9 mouse cellular contexts compared by ENCODE assay signal in the genomic region with DNA sequence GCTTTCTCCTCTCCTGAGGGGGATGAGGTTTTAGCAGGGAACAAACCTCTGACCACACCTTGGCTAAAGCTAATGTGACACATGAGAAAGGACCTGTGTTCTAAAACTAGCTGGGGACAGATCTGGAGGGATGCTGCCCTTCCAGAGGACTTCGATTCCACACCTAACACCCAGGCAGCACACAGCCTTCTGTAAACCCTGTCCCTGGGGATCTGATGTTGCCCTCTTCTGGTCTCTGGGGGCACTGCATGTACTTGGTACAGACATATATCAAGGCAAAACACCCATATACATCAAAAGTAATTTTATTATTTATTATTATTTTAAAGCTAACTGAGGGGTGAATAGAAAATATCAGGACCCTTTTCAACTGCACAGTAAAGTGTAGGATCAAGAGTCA.
DNase-seq lines count a peak whose midpoint lies in the region; ATAC-seq and TF ChIP-seq lines count a peak whose summit lies in the region.
"Had no signal": no experiment of that assay in that cellular context is flagged by ENCODE, and none has a peak within 500 bp of the region (broad histone marks: within the 10 kb centered on the region; RNA-seq: fewer than 3 reads in every experiment).

No protein-coding gene starts in this region.

- H3K27ac ChIP-seq in kidney, adult 2 months (ENCODE audit: insufficient read depth, low read depth, low read length): no peak overlapping the region
- no peak overlapping the region for H3K27ac ChIP-seq in kidney, embryonic 14.5 days (ENCODE audit: low read depth, low read length)
- no peak overlapping the region for H3K27ac ChIP-seq in forebrain, embryonic 14.5 days (ENCODE audit: low read depth, low read length)
- H3K27ac ChIP-seq in liver, embryonic 14.5 days: no peak overlapping the region
- H3K27ac ChIP-seq: limb, embryonic 13.5 days had no signal

- no peak for TF ChIP-seq EP300 in liver, embryonic 14.5 days (IDR thresholded peaks at IDR 0.05; ENCODE audit: low read depth)

- peak; percentile 71 for TF ChIP-seq CTCF in kidney, adult 2 months (conservative IDR thresholded peaks at IDR 0.05; ENCODE audit: insufficient read depth, insufficient read length, low read depth, low read length)
- peak; percentile 25 for TF ChIP-seq CTCF in C2C12 (IDR thresholded peaks at IDR 0.05; ENCODE audit: control insufficient read depth, insufficient read depth, insufficient read length)
- TF ChIP-seq CTCF in Patski (IDR thresholded peaks at IDR 0.05): peak; percentile 95
- peak; percentile 58 for TF ChIP-seq CTCF in liver, embryonic 14.5 days (IDR thresholded peaks at IDR 0.05; ENCODE audit: low read depth)

- no peak overlapping the region for H3K9ac ChIP-seq in kidney, embryonic 14.5 days (ENCODE audit: low read depth, low read length)
- H3K9ac ChIP-seq in forebrain, embryonic 14.5 days (ENCODE audit: low read length): no peak overlapping the region
- H3K9ac ChIP-seq in liver, embryonic 14.5 days (replicated peaks): no peak overlapping the region
- H3K9ac ChIP-seq: limb, embryonic 13.5 days had no signal

- WGBS in kidney, adult 2 months: 63% methylated on average over 1 of the region's 1 CpGs
- WGBS in kidney, embryonic 14.5 days: 57% methylated on average over 1 of the region's 1 CpGs
- 46% methylated on average over 1 of the region's 1 CpGs for WGBS in forebrain, embryonic 14.5 days
- WGBS in liver, embryonic 14.5 days (ENCODE audit: insufficient replicate concordance): 32% methylated on average over 1 of the region's 1 CpGs

- H3K4me3 ChIP-seq in kidney, adult 2 months (ENCODE audit: insufficient read depth, low read depth, low read length): no peak overlapping the region
- no peak overlapping the region for H3K4me3 ChIP-seq in kidney, embryonic 14.5 days (ENCODE audit: low read length)
- H3K4me3 ChIP-seq in C2C12 (ENCODE audit: insufficient read depth, poor library complexity, severe bottlenecking): no peak overlapping the region
- H3K4me3 ChIP-seq in forebrain, embryonic 14.5 days (ENCODE audit: low read depth, low read length): no peak overlapping the region
- no peak overlapping the region for H3K4me3 ChIP-seq in liver, embryonic 14.5 days (ENCODE audit: insufficient read depth in 1 of 2, low read depth in 2 of 2, low read length in 2 of 2)
- H3K4me3 ChIP-seq: erythroblast, embryonic 14.5 days; limb, embryonic 13.5 days had no signal

- no peaks in the 10 kb centered on the region for H3K27me3 ChIP-seq in kidney, adult 2 months (replicated peaks; ENCODE audit: control insufficient read depth, insufficient read depth, low read length)
- H3K27me3 ChIP-seq in kidney, embryonic 14.5 days (ENCODE audit: control insufficient read depth, insufficient read depth, low read length): no peaks in the 10 kb centered on the region
- no peaks in the 10 kb centered on the region for H3K27me3 ChIP-seq in C2C12 (ENCODE audit: control insufficient read depth, insufficient read depth, insufficient read length)
- H3K27me3 ChIP-seq in Patski: peaks cover 28% of the 10 kb centered on the region
- H3K27me3 ChIP-seq in forebrain, embryonic 14.5 days (replicated peaks; ENCODE audit: control insufficient read depth, insufficient read depth, low read length): no peaks in the 10 kb centered on the region
- H3K27me3 ChIP-seq in liver, embryonic 14.5 days (ENCODE audit: control insufficient read depth, insufficient read depth, low read length): no peaks in the 10 kb centered on the region
- H3K27me3 ChIP-seq: limb, embryonic 13.5 days had no signal

- no peaks in the 10 kb centered on the region for H3K79me3 ChIP-seq in C2C12 (ENCODE audit: low read depth)

- no peaks in the 10 kb centered on the region for H3K9me3 ChIP-seq in kidney, embryonic 14.5 days (ENCODE audit: control insufficient read depth, low read length)
- H3K9me3 ChIP-seq in forebrain, embryonic 14.5 days (replicated peaks; ENCODE audit: control insufficient read depth, low read length): no peaks in the 10 kb centered on the region
- H3K9me3 ChIP-seq in liver, embryonic 14.5 days (ENCODE audit: control insufficient read depth, low read length): no peaks in the 10 kb centered on the region
- H3K9me3 ChIP-seq: limb, embryonic 13.5 days had no signal

- POLR2A ChIA-PET in Patski (lab: Charles Lee): no interaction called here

- no peak overlapping the region for H3ac ChIP-seq in C2C12 (ENCODE audit: control insufficient read depth, insufficient read length, low read depth)

- in situ Hi-C loops in Patski (cut with MboI; ENCODE audit: low pct_unique_long_range_greater_than_20kb): loop anchor here (5.0 to 10.0 kb wide), 3 partner anchors 204 to 399 kb away; no protein-coding TSS in a partner anchor

- peaks cover 2% of the 10 kb centered on the region; the same call in 1 of the 2 replicates for H3K4me1 ChIP-seq in kidney, adult 2 months (ENCODE audit: control insufficient read depth, insufficient read depth, low read length)
- H3K4me1 ChIP-seq in kidney, embryonic 14.5 days (ENCODE audit: control insufficient read depth, insufficient read depth, low read length): no peaks in the 10 kb centered on the region
- H3K4me1 ChIP-seq in forebrain, embryonic 14.5 days (ENCODE audit: control insufficient read depth, insufficient read depth, low read length): no peaks in the 10 kb centered on the region
- H3K4me1 ChIP-seq in liver, embryonic 14.5 days (replicated peaks; ENCODE audit: control insufficient read depth in 2 of 2, insufficient read depth in 2 of 2, low read length in 1 of 2): no peaks in the 10 kb centered on the region

- CTCF ChIA-PET in Patski (lab: Charles Lee): interaction anchor here (0.6 to 2.3 kb wide), 11 partner anchors 9 to 415 kb away, joined by 3 to 11 read pairs (median 4); no protein-coding TSS in a partner anchor

- no peak for TF ChIP-seq POLR2A in kidney, adult 2 months (IDR thresholded peaks at IDR 0.05; ENCODE audit: low read depth, low read length)

- ATAC-seq in kidney, embryonic 14.5 days (ENCODE audit: low FRiP score, low TSS enrichment): no peak
- ATAC-seq in Patski: peak; percentile 47
- ATAC-seq in forebrain, embryonic 14.5 days: peak; percentile 77
- ATAC-seq in liver, embryonic 14.5 days (ENCODE audit: insufficient read depth): no peak

- peak; percentile 33 for DNase-seq in kidney, adult 2 months
- no peak for DNase-seq in Patski (ENCODE audit: low read depth, low spot score)
- peak; percentile 59 for DNase-seq in forebrain, embryonic 14.5 days (ENCODE audit: low spot score)
- no peak for DNase-seq in liver, embryonic 14.5 days (ENCODE audit: low read depth in 3 of 3, low spot score in 3 of 3)
- DNase-seq in thymus, postnatal 36 days: peak; percentile 8 to 9

- H3K79me2 ChIP-seq in C2C12 (ENCODE audit: control insufficient read depth, insufficient read depth): no peaks in the 10 kb centered on the region

- H3K36me3 ChIP-seq in kidney, adult 2 months (ENCODE audit: control insufficient read depth, insufficient read depth, low read length): no peaks in the 10 kb centered on the region
- H3K36me3 ChIP-seq in kidney, embryonic 14.5 days (ENCODE audit: control insufficient read depth, insufficient read depth, low read length): no peaks in the 10 kb centered on the region
- H3K36me3 ChIP-seq in C2C12 (ENCODE audit: control insufficient read depth, insufficient read depth): no peaks in the 10 kb centered on the region
- H3K36me3 ChIP-seq in forebrain, embryonic 14.5 days (ENCODE audit: control insufficient read depth, insufficient read depth, low read length): no peaks in the 10 kb centered on the region
- H3K36me3 ChIP-seq in liver, embryonic 14.5 days (replicated peaks; ENCODE audit: control insufficient read depth, insufficient read depth, low read depth): no peaks in the 10 kb centered on the region
- H3K36me3 ChIP-seq: limb, embryonic 13.5 days had no signal

- H3K4me2 ChIP-seq in kidney, embryonic 14.5 days (replicated peaks; ENCODE audit: low read depth, low read length): no peak overlapping the region
- H3K4me2 ChIP-seq in forebrain, embryonic 14.5 days (ENCODE audit: low read length): no peak overlapping the region
- H3K4me2 ChIP-seq in liver, embryonic 14.5 days (ENCODE audit: low read depth): no peak overlapping the region
- H3K4me2 ChIP-seq: limb, embryonic 13.5 days had no signal

TF ChIP-seq in C2C12, 6 proteins besides CTCF, POLR2A, EP300 and RAD21:
- TF ChIP-seq CEBPB (IDR thresholded peaks at IDR 0.05; ENCODE audit: low read depth): no peak
TF ChIP-seq in C2C12: peak in this region for 0.

Comparison
In these comparisons a context has a peak if more than half of its experiments do, and no peak if none do; other contexts are left out.
1. DNase-seq: peak in kidney, adult 2 months (single experiment), forebrain, embryonic 14.5 days (single experiment) and thymus, postnatal 36 days (2 of 2); none in Patski (single experiment) and liver, embryonic 14.5 days (0 of 3).
2. CTCF ChIP-seq: peak in every context shown above with its lines; median percentile 95 in Patski; 71 in kidney, adult 2 months; 58 in liver, embryonic 14.5 days; 25 in C2C12.
3. ATAC-seq: peak in Patski (single experiment) and forebrain, embryonic 14.5 days (single experiment); none in kidney, embryonic 14.5 days (single experiment) and liver, embryonic 14.5 days (single experiment).